Mouse (Mus musculus) right cerebral cortex, postnatal 14 days (tissue): ENCODE measurements at regions not wholly inside any gene's neighbourhood (a gene's known extent, or its start where the extent isn't known, plus 50 kb on each side); places are given as distances from the start of the nearest gene placed in this dataset.

Source experiments
- DNase-seq: peaks from one replicate; pipeline ENCODE4 v3.0.0; 2022

DNA sequence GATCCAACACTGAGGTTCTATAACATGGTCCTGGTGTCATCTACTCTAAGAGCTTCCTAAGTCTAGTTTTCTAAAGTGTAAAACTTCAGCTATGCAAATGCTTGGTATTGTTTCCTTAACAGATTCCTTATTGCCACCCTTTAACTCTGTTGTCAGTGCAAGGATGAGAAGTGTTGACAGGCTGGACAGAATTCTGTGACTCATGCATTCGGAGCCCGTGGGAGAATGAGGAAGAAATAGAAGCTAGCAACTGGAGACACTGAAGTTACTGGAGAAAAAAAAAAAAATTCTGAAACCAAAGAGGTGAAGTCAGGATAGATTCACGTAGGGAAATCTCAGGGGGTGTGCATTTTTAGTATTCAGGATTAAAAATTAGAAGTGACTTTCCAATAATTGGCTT lies 128.6 kb upstream of the Pum3 start:
- no peak for DNase-seq

DNA sequence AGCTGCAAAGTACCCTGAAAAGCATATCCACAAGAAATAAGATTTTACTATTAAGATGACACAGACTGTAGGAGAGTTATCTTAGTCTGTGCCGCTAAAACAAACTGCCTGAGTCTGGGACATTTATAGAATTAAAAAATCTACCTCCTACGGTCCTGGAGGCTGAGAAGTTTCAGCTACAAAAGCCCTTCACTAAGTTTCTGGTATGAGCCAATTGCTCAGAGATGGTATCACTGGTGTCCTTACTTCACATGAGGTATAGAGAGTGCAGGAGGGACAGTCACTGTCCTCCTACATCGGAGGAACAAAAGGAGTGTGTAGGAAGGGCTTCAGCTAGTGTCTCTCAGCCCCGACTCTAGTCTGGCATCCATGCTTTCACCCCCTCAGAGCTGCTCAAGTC lies 127.1 kb upstream of the Pum3 start:
- DNase-seq: no peak

DNA sequence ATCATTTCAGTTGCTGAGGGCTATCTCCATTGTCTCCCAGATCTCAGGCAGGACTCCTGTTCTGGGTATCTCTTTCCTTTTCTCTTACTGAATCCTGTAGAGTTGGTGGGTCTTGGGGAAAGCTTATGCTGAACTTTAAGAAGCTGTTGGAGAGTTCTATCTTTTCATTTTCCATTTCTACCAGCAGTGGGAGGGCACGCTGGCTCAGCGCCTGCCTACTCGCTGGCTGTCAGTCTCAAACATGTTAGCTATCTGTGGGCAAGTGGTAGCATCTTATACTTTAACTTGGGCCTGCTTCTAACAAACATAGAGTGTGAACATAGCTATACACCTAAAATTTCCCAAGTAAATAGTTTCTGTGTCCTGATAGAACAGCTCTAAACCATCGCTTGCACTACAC lies 125.2 kb upstream of the Pum3 start:
- DNase-seq: peak; percentile 44

GRCm38 (mm10) chr19:27553266-27553665 lies 123.6 kb upstream of the Pum3 start:
- DNase-seq: no peak

DNA sequence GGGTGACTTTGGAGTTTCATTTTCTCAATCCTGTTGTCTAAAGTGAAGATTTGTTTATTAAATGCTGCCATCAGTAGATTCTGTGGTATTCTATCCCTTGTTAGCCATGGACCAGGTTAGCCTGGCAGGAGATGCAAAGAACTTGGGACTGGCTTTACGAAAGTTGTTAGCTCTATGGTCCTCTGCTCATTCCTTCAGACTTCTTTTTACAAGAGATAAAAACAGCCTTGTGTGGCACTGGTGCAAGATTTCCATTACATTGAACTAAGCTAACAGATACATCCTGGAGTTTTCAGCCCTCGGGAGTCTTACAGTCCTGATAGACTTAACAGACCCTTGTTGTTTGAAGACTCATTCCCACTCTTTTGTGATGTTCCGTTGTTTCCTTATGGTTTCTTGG lies 108.1 kb upstream of the Pum3 start:
- DNase-seq: no peak

- DNase-seq: no peak
Measured at GRCm38 (mm10) chr19:27537066-27537465, 107.4 kb upstream of the Pum3 start.

DNA sequence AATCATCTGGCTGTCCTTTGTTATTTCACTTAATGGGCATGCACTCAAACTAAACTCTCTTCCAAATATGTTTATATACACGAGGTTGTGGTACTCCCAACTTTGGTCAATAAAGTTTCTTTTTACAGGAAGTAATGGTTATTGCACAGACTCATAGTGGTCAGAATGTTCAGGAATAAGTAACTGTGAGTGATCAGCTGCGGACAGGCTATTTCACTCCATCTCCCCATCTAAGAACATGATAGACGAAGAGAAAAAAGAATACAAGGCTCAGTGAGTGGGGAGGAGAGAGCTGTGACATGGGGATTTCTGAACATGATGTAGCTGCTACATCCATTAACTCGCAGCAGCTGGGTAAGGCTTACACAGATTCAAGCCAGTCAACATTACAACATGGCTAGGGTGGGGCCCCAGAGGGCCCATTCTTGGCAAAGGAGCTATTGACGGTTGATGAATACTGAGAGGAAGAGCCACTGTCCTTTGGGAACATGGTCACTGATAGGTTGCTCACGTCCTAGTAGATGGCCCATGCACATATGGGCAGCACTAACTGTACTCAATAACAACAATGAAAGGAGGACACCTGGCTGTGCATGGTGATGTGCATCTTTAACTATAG lies 98.4 kb upstream of the Pum3 start:
- no peak for DNase-seq

- DNase-seq: no peak
Measured at GRCm38 (mm10) chr19:27519326-27520061, 89.9 kb upstream of the Pum3 start.

DNA sequence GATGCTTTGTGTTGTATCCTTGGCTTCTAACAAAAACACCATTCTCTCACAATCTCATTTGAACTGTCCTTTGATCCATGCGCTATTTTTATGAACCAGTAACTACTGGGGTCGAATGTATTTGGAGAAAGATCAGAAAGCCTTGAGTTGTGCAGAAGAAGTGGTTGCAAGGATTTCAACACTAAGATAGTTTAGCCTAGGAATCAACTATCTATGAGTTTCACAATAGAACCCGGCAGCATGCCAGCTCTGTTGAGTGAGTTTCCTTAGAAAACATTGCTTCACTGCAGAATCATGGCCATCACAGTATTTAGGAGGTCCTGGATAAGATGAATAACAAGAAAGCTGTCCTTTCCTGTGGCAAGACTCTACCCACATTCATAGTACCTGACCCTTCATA lies 84.6 kb upstream of the Pum3 start:
- DNase-seq: no peak

DNA sequence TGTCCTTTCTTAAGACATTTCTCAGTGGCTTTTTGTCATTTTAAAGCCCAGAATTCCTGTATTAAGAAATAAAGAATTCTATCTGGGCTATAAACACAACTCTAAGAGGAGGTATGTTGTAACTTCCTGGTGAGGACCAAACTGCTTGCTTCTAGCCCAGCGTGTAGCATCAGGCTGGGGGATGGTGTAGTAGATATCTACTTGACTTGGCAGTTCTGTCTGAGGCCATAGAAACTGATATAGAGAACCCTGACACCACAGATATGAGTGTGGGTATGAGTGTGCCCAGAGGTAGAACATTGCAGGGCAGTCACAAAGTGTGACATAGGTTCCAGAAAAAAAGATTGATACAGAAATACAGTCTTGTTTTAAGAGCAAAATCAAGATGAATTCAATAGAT lies 83.9 kb upstream of the Pum3 start:
- no peak for DNase-seq

- no peak for DNase-seq
Measured at GRCm38 (mm10) chr19:27511340-27511739, 81.7 kb upstream of the Pum3 start.

DNA sequence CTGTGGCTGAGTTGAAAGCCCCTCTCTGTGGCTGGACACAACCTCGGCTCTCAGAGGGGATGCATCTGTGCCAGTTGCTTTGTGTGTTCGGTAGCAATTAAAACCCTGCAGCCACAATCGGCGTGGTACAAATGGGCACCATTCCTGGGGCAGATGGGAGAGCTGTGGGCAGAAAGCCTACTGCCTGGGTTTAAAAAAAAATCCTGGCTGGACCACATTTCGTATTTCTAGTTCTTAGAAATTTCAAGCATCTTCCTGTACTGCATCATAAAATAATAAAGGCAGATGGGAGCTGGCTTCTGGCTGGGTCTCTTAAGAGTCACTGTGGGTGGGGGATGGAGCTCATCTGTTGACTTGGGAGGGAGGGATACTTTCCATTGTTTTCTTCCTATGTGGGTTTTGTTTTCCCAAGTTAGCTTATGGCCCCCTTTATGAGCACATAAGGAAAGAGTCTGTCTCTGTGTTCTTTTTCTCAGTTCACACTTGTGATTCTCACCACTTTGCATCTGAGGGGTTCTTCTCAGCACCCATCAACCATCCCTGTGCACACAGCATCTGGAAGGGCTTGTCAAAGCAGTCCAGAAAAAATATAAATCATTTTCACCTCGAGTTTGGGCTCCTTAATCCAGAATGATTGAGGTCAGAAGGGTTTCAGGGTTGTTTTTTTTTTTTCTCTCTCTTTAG lies 80.5 kb upstream of the Pum3 start:
- DNase-seq: peak; percentile 37

DNA sequence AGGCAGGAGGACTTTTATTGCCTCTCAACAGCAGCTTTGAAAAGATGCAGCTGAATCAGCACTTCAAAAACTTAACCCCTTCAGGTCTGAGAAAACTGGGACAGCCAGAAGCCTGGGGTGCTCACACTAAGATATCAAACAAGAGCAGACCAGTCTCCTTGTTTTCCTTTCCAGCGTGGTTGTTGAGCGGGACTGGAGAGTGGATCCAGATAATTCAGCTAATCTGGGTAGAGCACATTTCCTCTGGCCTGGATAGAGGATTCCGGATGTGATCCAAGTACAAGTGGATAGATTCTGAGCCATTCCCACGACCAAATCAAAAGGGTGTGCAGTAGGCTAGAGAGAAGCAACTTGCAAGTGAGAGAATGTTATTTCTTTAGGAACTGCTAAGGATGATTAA lies 68.7 kb upstream of the Pum3 start:
- DNase-seq: no peak

GRCm38 (mm10) chr19:27492468-27492867 lies 62.8 kb upstream of the Pum3 start:
- no peak for DNase-seq

DNA sequence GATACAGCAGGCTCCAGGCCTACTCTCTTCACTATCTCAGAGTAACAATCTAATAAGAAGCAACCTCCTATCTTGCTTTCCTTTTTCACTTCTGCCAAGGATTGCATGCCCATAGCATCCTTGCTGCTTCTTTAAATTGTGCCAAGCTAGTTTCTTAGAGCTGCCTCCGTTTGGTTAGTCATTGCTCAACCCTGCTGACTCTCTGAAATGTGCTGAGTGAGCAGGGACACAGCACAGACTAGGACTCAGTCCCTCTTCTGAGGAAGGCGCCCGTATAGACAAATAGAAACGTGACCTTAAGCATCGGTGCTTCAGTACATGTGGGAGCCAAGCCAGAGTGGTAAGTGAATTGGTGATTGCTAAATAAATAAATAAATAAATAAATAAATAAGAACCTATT lies 62.2 kb upstream of the Pum3 start:
- no peak for DNase-seq

GRCm38 (mm10) chr19:27489053-27489452 lies 59.4 kb upstream of the Pum3 start:
- DNase-seq: no peak
